Mouse (Mus musculus) kidney, adult 2 months (tissue): ENCODE results near the gene Dusp6.

ENCODE experiments used
- CTCF ChIP-seq: fragments of 200-500 bp; conservative IDR thresholded peaks from 2 replicates; pipeline ENCODE4 v1.5.1; 2011; ENCODE audit warnings: low read depth, mild to moderate bottlenecking, control low read depth, low read length, moderate library complexity, mixed read lengths; ENCODE audit not compliant: insufficient read depth, insufficient read length
- POLR2A ChIP-seq: fragments of 200-500 bp; IDR thresholded peaks from one replicate; pipeline ENCODE4 v1.6.1; 2011; ENCODE audit warnings: low read depth, low read length, control low read depth

DNA sequence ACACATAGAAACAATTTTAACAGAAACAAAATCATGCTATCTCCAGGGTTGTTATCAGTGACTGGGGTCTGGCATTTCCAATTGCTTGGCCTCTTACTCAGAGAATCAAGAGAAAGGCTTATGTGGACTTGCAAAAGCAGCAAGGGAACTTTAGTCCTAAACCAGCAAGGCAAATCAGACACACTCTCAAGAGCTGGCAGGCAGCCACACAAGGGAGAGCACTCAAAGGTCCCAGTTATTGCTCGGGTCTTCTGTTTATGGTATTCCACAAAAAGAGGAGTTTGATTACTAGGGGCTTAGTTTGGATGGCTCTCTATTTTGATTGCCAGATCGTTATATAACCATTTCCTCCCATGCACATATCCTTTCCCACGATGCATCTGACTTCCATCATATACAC is 38.8 kb upstream of the Dusp6 start:
- TF ChIP-seq POLR2A (no peak), CTCF (no peak)
